In genomic region chr11:4803951-4804350, GRCm38 (mm10) we compare ENCODE assay signal across 8 mouse cellular contexts. TPM values are rescaled to one million over a fixed set of nuclear protein-coding genes. Genes with fewer than 3 reads are reported as not detected.
DNase-seq lines count a peak whose midpoint lies in the region.

No protein-coding gene starts in this region.

- peak; percentile 20 for DNase-seq in gastrocnemius, adult 18-20 months (ENCODE audit: low spot score)
- no peak for DNase-seq in gastrocnemius, postnatal 14 days
- peak; percentile 49 for DNase-seq in 416B (ENCODE audit: low read depth)
- peak; percentile 65 for DNase-seq in T-cell, adult 2 months (ENCODE audit: low spot score)
- DNase-seq in induced T-regulatory cell, adult 2 months (ENCODE audit: low read depth), result peak; percentile 96
- DNase-seq in left cerebral cortex, adult 9 months (ENCODE audit: low spot score in 2 of 2), result no peak
- DNase-seq in kidney, postnatal 25 days, result no peak
- DNase-seq in embryo, embryonic 11 days, result no peak

- intact Hi-C loops in gastrocnemius, postnatal 14 days (cut with DNase I; ENCODE audit: low total_unique reads), result no loop called here

RNA-seq across cellular contexts. Expression of gene Nf2, which starts 45.4 kb away (rescaled TPM):
- 10 to 100 TPM; 51.1 to 55.6 TPM for total RNA-seq in gastrocnemius, adult 18-20 months (2021)
- 10 to 100 TPM; 35.2 to 40.9 TPM for total RNA-seq in gastrocnemius, postnatal 14 days (2021)

RNA-seq across cellular contexts. Expression of gene Cabp7, which starts 57.4 kb away (rescaled TPM):
- total RNA-seq in gastrocnemius, adult 18-20 months (2021), result under 1 TPM in 1 of 2 experiments, not detected in 1; 0.16 TPM
- total RNA-seq in gastrocnemius, postnatal 14 days (2021), result under 1 TPM; 0.66 to 0.69 TPM

Comparison
In these comparisons a context has a peak if more than half of its experiments do, and no peak if none do; other contexts are left out.
1. DNase-seq: peak in gastrocnemius, adult 18-20 months (single experiment), 416B (single experiment), T-cell, adult 2 months (single experiment) and induced T-regulatory cell, adult 2 months (single experiment); none in gastrocnemius, postnatal 14 days (single experiment), left cerebral cortex, adult 9 months (0 of 2), kidney, postnatal 25 days (0 of 2) and embryo, embryonic 11 days (single experiment).